Mouse (Mus musculus) stomach, embryonic 14.5 days (tissue): ENCODE data around the gene Hsdl2. TPM values are rescaled to one million over a fixed set of nuclear protein-coding genes. Genes with fewer than 3 reads are reported as not detected.
A peak's percentile ranks its signal among the peaks of the same experiment; 100 is the strongest.

Source experiments
- ATAC-seq: fragments of 200-750 bp; cut with Nextera tagmentation; 2 replicates; pipeline ENCODE4 v1.8.0; 2017; ENCODE audit warnings: low read depth, moderate TSS enrichment; ENCODE audit not compliant: insufficient number of reproducible peaks, insufficient read depth, low FRiP score
- H3K27ac ChIP-seq: fragments of 300-500 bp; sonication (generic); 2 replicates; pipeline ENCODE4 v1.5.1; 2014; ENCODE audit warnings: mild to moderate bottlenecking, low read length, moderate library complexity, mixed read lengths
- H3K27me3 ChIP-seq: fragments of 300-500 bp; sonication (generic); 2 replicates; pipeline ENCODE4 v1.6.1; 2014; ENCODE audit warnings: low read length, control low read depth, mixed read lengths; ENCODE audit not compliant: control insufficient read depth, insufficient read depth
- H3K36me3 ChIP-seq: fragments of 300-500 bp; sonication (generic); 2 replicates; pipeline ENCODE4 v1.6.1; 2014; ENCODE audit warnings: mild to moderate bottlenecking, control low read depth, low read length, moderate library complexity, mixed read lengths; ENCODE audit not compliant: control insufficient read depth, insufficient read depth
- H3K4me1 ChIP-seq: fragments of 300-500 bp; sonication (generic); 2 replicates; pipeline ENCODE4 v1.6.1; 2014; ENCODE audit warnings: low read length, control low read depth, mixed read lengths; ENCODE audit not compliant: control insufficient read depth, insufficient read depth
- H3K4me2 ChIP-seq: fragments of 300-500 bp; sonication (generic); replicated peaks from 2 replicates; pipeline ENCODE4 v1.6.1; 2014; ENCODE audit warnings: low read depth, low read length, control low read depth
- H3K4me3 ChIP-seq: fragments of 300-500 bp; sonication (generic); 2 replicates; pipeline ENCODE4 v1.5.1; 2014; ENCODE audit warnings: low read depth, low read length, control low read depth
- H3K9ac ChIP-seq: fragments of 300-500 bp; sonication (generic); replicated peaks from 2 replicates; pipeline ENCODE4 v1.6.1; 2014; ENCODE audit warnings: low read depth, mild to moderate bottlenecking, control low read depth, low read length, moderate library complexity, mixed read lengths
- H3K9me3 ChIP-seq: fragments of 300-500 bp; sonication (generic); 2 replicates; pipeline ENCODE4 v1.6.1; 2016; ENCODE audit warnings: low read depth, low read length, control low read depth; ENCODE audit not compliant: control insufficient read depth
- WGBS: fragments of 180-500 bp; shearing (Covaris S2); extraction: QIAGEN DNeasy Blood & Tissue Kit; methylation state at CpG from one replicate; pipeline ENCODE4 v1.1.7; 2014; 5-methylcytosine and 5-hydroxymethylcytosine counted together
- polyA plus RNA-seq: library from polyadenylated mRNA; unstranded; fragments of >200 nt; fragmentation: Nextera tagmentation; extraction: Ambion mirVana; gene quantifications from 2 replicates; pipeline ENCODE4 v1.2.1, GENCODE M21; 2014

Hsdl2 gene
- polyA plus RNA-seq, 1 experiment from 2014 or later = 25.0 TPM

DNA sequence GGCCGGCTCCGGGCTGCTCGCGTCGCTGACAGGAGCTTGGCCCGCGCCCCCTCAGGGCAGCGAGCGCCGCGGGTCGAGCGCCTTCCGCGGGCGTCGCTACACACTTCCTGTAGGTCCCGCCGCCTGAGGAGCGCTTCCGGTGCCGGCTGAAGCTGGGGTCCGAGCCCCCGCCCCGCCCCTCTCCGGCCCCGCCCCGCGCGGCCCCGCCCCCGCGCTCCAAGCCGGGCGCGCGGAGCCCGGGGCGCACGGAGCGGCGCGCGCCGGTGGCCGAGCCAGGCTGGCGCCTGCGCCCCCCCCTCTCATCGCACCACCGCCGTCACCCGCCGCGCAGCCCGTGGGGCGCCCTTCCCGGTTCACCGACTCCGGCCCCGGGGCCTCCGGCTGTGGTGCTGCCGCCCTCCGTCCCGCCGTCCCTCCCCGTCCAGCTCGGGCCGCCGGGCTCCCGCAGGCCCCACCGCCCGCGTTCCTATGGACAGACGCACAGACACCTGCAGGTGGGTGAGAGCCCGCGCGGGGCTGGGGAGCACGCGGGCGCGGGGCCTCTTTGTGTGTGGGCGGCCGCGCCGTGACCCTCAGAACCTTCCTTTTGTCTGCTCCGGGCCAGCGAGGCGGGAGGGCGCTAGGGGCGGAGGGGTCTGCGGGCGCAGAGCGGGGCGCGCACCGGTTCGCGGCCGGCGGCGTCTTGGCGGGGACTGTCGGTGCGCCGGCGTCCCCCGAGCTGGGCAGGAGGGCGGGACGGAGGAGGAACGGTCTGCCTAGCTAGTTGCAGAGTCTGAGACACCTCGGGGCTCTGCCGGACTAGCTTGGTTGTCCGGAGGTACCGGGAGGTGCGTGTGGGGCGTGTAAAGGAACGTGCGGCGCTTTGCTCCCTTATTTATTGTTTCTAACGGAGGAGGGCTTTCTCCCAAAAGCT lies 44.9 kb downstream of the Hsdl2 start, which contains the start of gene E130308A19Rik:
Gene E130308A19Rik, plus strand, starts transcription at position 214 of the 913 bp plus-strand sequence.
- under 1% methylated on average over 77 of the region's 120 CpGs for WGBS
- Histone ChIP-seq H3K9ac (peak within 1 kb of the TSS; percentile 69), H3K4me1 (peaks cover 22% of the 10 kb centered on the region), H3K4me2 (peak within 1 kb of the TSS; percentile 86), H3K27me3 (no peaks in the 10 kb centered on the region), H3K36me3 (no peaks in the 10 kb centered on the region), H3K9me3 (no peaks in the 10 kb centered on the region), H3K27ac (peak within 1 kb of the TSS; percentile 78), H3K4me3 (peak within 1 kb of the TSS; percentile 100)
- peak; percentile 91 for ATAC-seq

DNA sequence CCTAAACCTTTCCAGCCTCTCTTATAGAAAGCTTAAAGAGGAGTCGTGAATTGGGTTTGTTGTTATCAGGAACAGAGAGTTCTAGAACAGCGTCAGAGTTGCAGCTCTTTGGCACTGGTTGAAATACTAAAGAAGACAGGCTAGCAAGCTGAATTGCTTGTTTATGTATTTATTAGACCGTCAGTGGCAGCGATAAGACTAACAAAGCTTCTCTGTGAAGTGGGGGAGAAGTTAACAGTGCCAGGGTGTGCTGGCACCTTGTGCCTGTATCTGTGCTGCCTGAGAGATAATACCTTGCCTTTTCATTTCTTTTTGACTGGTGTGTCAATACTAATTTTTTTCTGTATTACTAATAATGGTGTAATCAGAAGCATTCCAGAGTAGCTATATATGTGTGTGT lies 46.9 kb downstream of the Hsdl2 start:
- 47% methylated on average over 4 of the region's 4 CpGs for WGBS
- Histone ChIP-seq H3K27ac (no peak overlapping the region), H3K36me3 (no peaks in the 10 kb centered on the region)

DNA sequence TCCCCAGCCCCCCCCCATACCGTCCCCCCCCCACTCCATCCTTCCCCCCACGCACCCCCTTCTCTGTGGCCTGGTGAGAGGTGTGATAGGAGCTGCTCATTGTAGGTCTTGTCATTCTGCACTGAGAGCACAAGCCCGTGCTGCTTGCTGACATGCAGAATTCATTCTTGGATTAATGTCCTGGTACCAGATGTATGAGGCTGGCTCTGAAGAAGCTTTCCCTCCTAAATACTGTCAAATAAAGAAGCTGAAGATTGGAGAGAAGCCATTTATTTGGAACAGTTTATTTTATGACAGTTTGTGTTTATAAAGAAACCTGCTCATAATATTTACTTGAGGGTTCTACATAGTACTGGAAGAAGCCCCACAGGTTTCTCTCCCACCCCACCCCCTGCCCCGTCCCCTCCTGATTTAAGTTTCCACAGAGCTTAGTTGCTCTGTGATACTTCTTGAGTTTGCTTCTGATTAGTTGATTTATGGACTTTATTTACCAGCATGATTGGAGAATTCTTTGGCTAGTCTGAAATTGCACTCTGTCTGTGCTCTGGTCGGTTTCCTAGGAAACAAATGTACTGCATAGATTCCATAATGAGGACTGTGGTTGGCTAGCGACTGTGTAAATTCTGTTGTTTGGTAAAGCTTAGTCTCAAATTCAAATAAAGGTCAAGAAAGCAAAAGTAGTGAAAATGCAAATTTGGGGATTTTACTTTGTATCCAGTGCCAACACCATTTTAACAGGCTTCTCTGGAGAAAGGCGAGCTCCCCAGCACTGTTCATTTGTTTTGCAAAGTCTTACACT lies 47.9 kb downstream of the Hsdl2 start:
- Histone ChIP-seq H3K27ac (no peak overlapping the region), H3K4me3 (no peak overlapping the region), H3K9me3 (no peaks in the 10 kb centered on the region), H3K4me1 (peaks cover 22% of the 10 kb centered on the region), H3K4me2 (no peak overlapping the region), H3K27me3 (no peaks in the 10 kb centered on the region), H3K9ac (no peak overlapping the region), H3K36me3 (no peaks in the 10 kb centered on the region)
- WGBS = 17% methylated on average over 7 of the region's 7 CpGs
- ATAC-seq = no peak

More for the DNA sequence above, 46.9 kb downstream of the Hsdl2 start:
- Histone ChIP-seq H3K4me1 (peaks cover 22% of the 10 kb centered on the region), H3K4me3 (no peak overlapping the region), H3K4me2 (no peak overlapping the region), H3K27me3 (no peaks in the 10 kb centered on the region), H3K9me3 (no peaks in the 10 kb centered on the region), H3K9ac (no peak overlapping the region)
- ATAC-seq = no peak

DNA sequence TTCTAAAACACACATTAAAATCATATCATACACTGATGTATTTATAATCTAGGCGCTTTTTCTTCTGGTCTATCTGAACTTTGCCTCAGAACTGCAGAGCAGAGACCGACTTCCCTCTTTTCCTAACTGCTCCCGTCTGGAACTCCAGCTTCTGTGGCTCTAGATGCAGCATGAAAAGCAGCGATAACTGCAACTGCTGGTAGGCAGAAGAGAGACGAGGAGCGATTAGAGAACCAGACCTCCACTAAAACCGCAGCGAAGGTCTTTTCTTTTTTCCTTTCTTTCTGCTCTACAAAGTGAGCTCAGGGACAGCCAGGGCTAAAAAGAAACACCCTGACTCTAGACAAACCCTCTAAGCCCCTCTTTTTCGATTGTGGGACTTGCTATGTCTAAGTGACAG lies 48.8 kb downstream of the Hsdl2 start:
- WGBS = 54% methylated on average over 9 of the region's 9 CpGs
- no peak for ATAC-seq

DNA sequence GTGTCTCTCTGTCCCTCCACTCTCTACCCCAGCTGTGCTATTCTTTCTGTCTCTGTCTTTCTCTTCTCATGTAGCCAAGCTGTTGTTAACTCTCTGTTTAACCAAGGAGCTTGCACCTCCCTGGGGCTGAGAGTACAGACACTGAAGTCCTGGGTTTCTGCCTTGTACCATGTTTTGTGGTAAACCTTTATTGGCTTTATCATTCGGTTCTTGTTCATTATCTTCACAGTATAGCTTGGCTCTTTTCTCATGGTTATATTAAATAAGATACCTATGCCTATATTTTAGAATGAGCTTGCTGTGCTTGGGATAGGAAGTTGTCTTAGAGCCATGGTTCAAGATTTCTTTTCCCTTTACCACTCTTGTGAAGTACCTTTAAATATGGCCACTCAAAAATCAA lies 53.2 kb downstream of the Hsdl2 start:
- H3K36me3 ChIP-seq = no peaks in the 10 kb centered on the region
- 84% methylated on average over 1 of the region's 1 CpGs for WGBS
- no peak overlapping the region for H3K4me3 ChIP-seq
- no peak for ATAC-seq
- no peak overlapping the region for H3K9ac ChIP-seq
- H3K9me3 ChIP-seq = no peaks in the 10 kb centered on the region
- H3K4me2 ChIP-seq = no peak overlapping the region
- H3K4me1 ChIP-seq = peaks cover 14% of the 10 kb centered on the region; the same call in 1 of the 2 replicates
- H3K27me3 ChIP-seq = no peaks in the 10 kb centered on the region
- H3K27ac ChIP-seq = no peak overlapping the region

More for the DNA sequence above, 48.8 kb downstream of the Hsdl2 start:
- H3K4me1 ChIP-seq = peaks cover 22% of the 10 kb centered on the region
- no peak overlapping the region for H3K27ac ChIP-seq
- no peaks in the 10 kb centered on the region for H3K36me3 ChIP-seq
- H3K4me3 ChIP-seq = no peak overlapping the region
- no peaks in the 10 kb centered on the region for H3K9me3 ChIP-seq
- no peaks in the 10 kb centered on the region for H3K27me3 ChIP-seq
- no peak overlapping the region for H3K4me2 ChIP-seq
- no peak overlapping the region for H3K9ac ChIP-seq

DNA sequence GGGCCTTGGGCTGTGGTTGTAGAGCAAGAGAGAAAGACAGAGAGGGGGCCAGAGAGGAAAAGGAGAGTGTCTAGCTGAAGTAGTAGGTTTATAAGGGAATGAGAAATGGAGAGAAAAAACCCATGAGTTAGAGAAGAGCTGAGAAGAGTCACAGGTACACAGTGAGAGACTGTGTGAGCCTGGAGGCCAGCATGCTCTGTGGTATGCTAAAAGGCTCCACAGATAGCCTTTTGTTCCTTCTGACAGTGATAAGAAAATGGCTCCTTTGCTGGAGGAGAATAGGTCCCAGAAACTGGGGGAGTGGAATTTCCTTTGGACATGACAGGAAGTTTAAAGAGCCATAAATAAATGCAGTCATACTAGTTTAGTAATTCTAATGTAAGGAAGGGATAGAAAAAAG lies 57.8 kb downstream of the Hsdl2 start:
- H3K36me3 ChIP-seq = no peaks in the 10 kb centered on the region
- H3K4me3 ChIP-seq = no peak overlapping the region
- H3K4me1 ChIP-seq = peaks cover 12% of the 10 kb centered on the region; the same call in 1 of the 2 replicates
- H3K27ac ChIP-seq = no peak overlapping the region
- no peaks in the 10 kb centered on the region for H3K27me3 ChIP-seq
- ATAC-seq = no peak
- no peaks in the 10 kb centered on the region for H3K9me3 ChIP-seq
- H3K4me2 ChIP-seq = no peak overlapping the region
- H3K9ac ChIP-seq = no peak overlapping the region

DNA sequence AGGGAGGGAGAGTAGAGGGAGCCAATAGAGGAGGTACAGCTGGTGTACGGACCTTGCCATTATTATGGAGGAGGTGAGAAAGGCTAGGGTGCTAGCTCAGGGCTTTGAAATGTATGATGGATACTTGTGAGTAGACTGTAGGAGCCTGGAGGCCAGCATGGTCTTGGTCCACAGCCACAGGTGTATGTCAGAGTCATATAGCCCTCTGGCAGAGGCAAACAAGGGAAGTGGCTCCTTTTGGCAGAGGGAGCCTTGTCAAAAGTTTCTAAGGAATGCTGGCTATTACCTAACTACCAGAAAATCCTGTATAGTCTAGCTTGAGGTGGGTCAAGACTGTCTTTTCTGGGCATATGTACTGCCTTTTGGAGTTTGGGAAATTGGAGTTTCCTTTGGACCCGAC lies 59.4 kb downstream of the Hsdl2 start:
- ATAC-seq = no peak
- no peak overlapping the region for H3K4me3 ChIP-seq
- 83% methylated on average over 2 of the region's 2 CpGs for WGBS
- no peaks in the 10 kb centered on the region for H3K9me3 ChIP-seq
- H3K4me2 ChIP-seq = no peak overlapping the region
- no peak overlapping the region for H3K9ac ChIP-seq
- no peaks in the 10 kb centered on the region for H3K27me3 ChIP-seq
- peaks cover 12% of the 10 kb centered on the region; the same call in 1 of the 2 replicates for H3K4me1 ChIP-seq
- no peak overlapping the region for H3K27ac ChIP-seq
- H3K36me3 ChIP-seq = no peaks in the 10 kb centered on the region

DNA sequence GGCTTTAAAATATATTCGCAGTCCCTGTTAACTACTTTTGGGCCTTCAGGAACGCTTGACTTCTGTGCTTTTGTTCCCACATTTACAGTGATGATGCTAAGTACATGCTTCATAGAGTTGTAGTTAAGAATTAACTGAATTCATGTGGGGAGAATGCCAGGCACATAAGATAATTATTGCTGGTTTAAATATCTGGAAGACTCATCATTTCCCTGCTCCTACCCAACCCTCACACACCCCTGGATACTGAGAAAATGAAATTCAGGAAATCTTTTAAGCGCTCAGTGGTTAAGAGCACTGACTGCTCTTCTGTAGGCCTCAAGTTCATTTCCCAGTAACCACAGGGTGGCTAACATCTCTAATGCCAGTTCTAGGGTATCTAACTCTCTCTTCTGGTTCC lies 60.7 kb downstream of the Hsdl2 start:
- no peaks in the 10 kb centered on the region for H3K27me3 ChIP-seq
- H3K36me3 ChIP-seq = no peaks in the 10 kb centered on the region
- WGBS = 70% methylated on average over 3 of the region's 3 CpGs
- no peak overlapping the region for H3K4me2 ChIP-seq
- no peak for ATAC-seq
- peaks cover 12% of the 10 kb centered on the region; the same call in 1 of the 2 replicates for H3K4me1 ChIP-seq
- no peak overlapping the region for H3K27ac ChIP-seq
- no peak overlapping the region for H3K9ac ChIP-seq
- no peaks in the 10 kb centered on the region for H3K9me3 ChIP-seq
- no peak overlapping the region for H3K4me3 ChIP-seq
